Mouse (Mus musculus): Measurements from ENCODE around the gene Rgl1. TPM values are rescaled to one million over a fixed set of nuclear protein-coding genes. Genes with fewer than 3 reads are reported as not detected.

Rgl1 gene
- polyA plus RNA-seq, 1 experiment from 2014 or later: 23.6 TPM

DNA sequence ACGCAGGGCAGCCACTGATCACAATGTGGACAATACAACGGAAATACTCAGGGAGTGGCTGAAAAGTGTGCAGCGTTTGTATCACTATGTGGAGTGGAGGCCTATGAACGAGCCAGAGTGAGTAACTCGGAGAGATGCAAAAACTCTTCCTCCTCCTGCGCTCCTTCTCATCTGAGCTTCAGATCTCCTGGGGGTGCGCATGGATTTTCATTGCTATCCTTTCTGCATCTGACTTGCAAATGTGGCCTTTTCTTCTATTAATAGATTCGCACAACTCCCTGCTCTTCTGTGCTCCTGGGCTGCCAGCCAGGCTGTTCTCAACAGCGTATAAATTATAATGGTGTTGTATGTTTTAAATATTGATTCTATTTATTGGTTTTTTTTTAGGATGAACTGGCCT lies 297.7 kb downstream of the Rgl1 start:
- Histone ChIP-seq H3K27ac (ENCODE audit: low read length) (peak overlapping the region; percentile 57; the same call in 1 of the 2 replicates), H3K4me3 (replicated peaks; ENCODE audit: low read length) (no peak overlapping the region), H3K36me3 (ENCODE audit: control insufficient read depth, insufficient read depth) (no peaks in the 10 kb centered on the region), H3K9ac (replicated peaks; ENCODE audit: low read depth, low read length) (no peak overlapping the region), H3K4me2 (ENCODE audit: low read length) (no peak overlapping the region), H3K27me3 (replicated peaks; ENCODE audit: control insufficient read depth, insufficient read depth, low read length) (no peaks in the 10 kb centered on the region), H3K4me1 (replicated peaks; ENCODE audit: control insufficient read depth, insufficient read depth, low read length) (peaks cover 12% of the 10 kb centered on the region), H3K9me3 (ENCODE audit: control insufficient read depth, low read length) (no peaks in the 10 kb centered on the region)
- ATAC-seq: peak; percentile 84
- 14% methylated on average over 9 of the region's 9 CpGs for WGBS

Other genes with a start within 250 kb of the Rgl1 start
- 0.26 and 0.27 TPM in 2 replicates for gene Apobec4, start 15.8 kb downstream of the Rgl1 start, polyA plus RNA-seq (2015; fragmentation: Nextera tagmentation; extraction: Ambion mirVana)
- 415 and 448 TPM in 2 replicates for gene Arpc5, start 191 bp upstream of the Rgl1 start, polyA plus RNA-seq (2015; fragmentation: Nextera tagmentation; extraction: Ambion mirVana)
- gene Ncf2, start 33.8 kb upstream of the Rgl1 start, polyA plus RNA-seq (2015; fragmentation: Nextera tagmentation; extraction: Ambion mirVana): 2.2 and 3.1 TPM in 2 replicates
- 32.7 and 33.0 TPM in 2 replicates for gene Smg7, start 136.3 kb upstream of the Rgl1 start, polyA plus RNA-seq (2015; fragmentation: Nextera tagmentation; extraction: Ambion mirVana)
- 77.1 and 85.6 TPM in 2 replicates for gene Nmnat2, start 188.6 kb upstream of the Rgl1 start, polyA plus RNA-seq (2015; fragmentation: Nextera tagmentation; extraction: Ambion mirVana)

Data from forebrain, embryonic 16.5 days (tissue).